In genomic region chr15:79691023-79691508, GRCm38 (mm10) we compare ENCODE assay signal across 8 mouse cellular contexts. TPM values are rescaled to one million over a fixed set of nuclear protein-coding genes. Genes with fewer than 3 reads are reported as not detected.
DNase-seq lines count a peak whose midpoint lies in the region; ATAC-seq and TF ChIP-seq lines count a peak whose summit lies in the region.

No protein-coding gene starts in this region.

- no peaks in the 10 kb centered on the region for H3K9me3 ChIP-seq in heart, embryonic 13.5 days
- no peaks in the 10 kb centered on the region for H3K9me3 ChIP-seq in neural tube, embryonic 14.5 days (ENCODE audit: control insufficient read depth, low read length)

- DNase-seq in embryo, embryonic 11 days = peak; percentile 58
- DNase-seq in embryo, embryonic 10.5 days (ENCODE audit: low spot score) = no peak
- peak; percentile 44 to 59 for DNase-seq in thymus, postnatal 10 days (ENCODE audit: low spot score in 2 of 2)
- DNase-seq in thymus, postnatal 0 days (ENCODE audit: low spot score) = no peak
- DNase-seq in liver, adult 2 months (ENCODE audit: extremely low read depth, low read depth, low spot score) = no peak
- DNase-seq in adrenal gland, postnatal 14 days = no peak

- 0 out of 2 replicates have a peak, but pooled peaks have one; percentile 1 for ATAC-seq in heart, embryonic 13.5 days (ENCODE audit: extremely low read depth, insufficient number of reproducible peaks, low FRiP score, low TSS enrichment)
- ATAC-seq in neural tube, embryonic 14.5 days (ENCODE audit: low read depth) = peak; percentile 27

- no peak for TF ChIP-seq CTCF in liver, adult 2 months (IDR thresholded peaks at IDR 0.05; ENCODE audit: low read depth, low read length)

- peak overlapping the region; percentile 86 for H3K27ac ChIP-seq in heart, embryonic 13.5 days (replicated peaks)
- peak overlapping the region; percentile 39 for H3K27ac ChIP-seq in liver, adult 2 months (replicated peaks; ENCODE audit: insufficient read depth, low read depth, low read length)
- H3K27ac ChIP-seq in neural tube, embryonic 14.5 days (ENCODE audit: low read depth, low read length) = peak overlapping the region; percentile 83

- H3K79me2 ChIP-seq in liver, adult 2 months (ENCODE audit: control insufficient read depth, insufficient read depth, low read length) = peaks cover 30% of the 10 kb centered on the region

- H3K27me3 ChIP-seq in heart, embryonic 13.5 days (replicated peaks) = no peaks in the 10 kb centered on the region
- no peaks in the 10 kb centered on the region for H3K27me3 ChIP-seq in liver, adult 2 months (ENCODE audit: control insufficient read depth, insufficient read depth, low read length)
- H3K27me3 ChIP-seq in neural tube, embryonic 14.5 days (ENCODE audit: control insufficient read depth, insufficient read depth, low read length) = no peaks in the 10 kb centered on the region

- peak overlapping the region; percentile 96 for H3K9ac ChIP-seq in heart, embryonic 13.5 days
- peak overlapping the region; percentile 89 for H3K9ac ChIP-seq in liver, adult 2 months (ENCODE audit: low read depth, low read length)
- H3K9ac ChIP-seq in neural tube, embryonic 14.5 days (replicated peaks; ENCODE audit: low read depth, low read length) = peak overlapping the region; percentile 69

- H3K4me1 ChIP-seq in heart, embryonic 13.5 days = peaks cover 65% of the 10 kb centered on the region
- peaks cover 14% of the 10 kb centered on the region for H3K4me1 ChIP-seq in liver, adult 2 months (ENCODE audit: control insufficient read depth, insufficient read depth, low read length)
- H3K4me1 ChIP-seq in neural tube, embryonic 14.5 days (ENCODE audit: control insufficient read depth, insufficient read depth, low read length) = peaks cover 21% of the 10 kb centered on the region

- TF ChIP-seq POLR2A in liver, adult 2 months (IDR thresholded peaks at IDR 0.05; ENCODE audit: extremely low read depth, insufficient read depth, low read length) = no peak

- H3K36me3 ChIP-seq in heart, embryonic 13.5 days = peaks cover 16% of the 10 kb centered on the region
- H3K36me3 ChIP-seq in liver, adult 2 months (ENCODE audit: control insufficient read depth, insufficient read depth, low read length) = no peaks in the 10 kb centered on the region
- peaks cover 2% of the 10 kb centered on the region; the same call in 1 of the 2 replicates for H3K36me3 ChIP-seq in neural tube, embryonic 14.5 days (ENCODE audit: control insufficient read depth, insufficient read depth, low read length)

- WGBS in heart, embryonic 13.5 days = under 1% methylated on average over 50 of the region's 53 CpGs
- WGBS in liver, adult 2 months = under 1% methylated on average over 48 of the region's 53 CpGs
- WGBS in neural tube, embryonic 14.5 days = under 1% methylated on average over 51 of the region's 53 CpGs

- peak overlapping the region; percentile 93 for H3K4me3 ChIP-seq in heart, embryonic 13.5 days
- H3K4me3 ChIP-seq in liver, adult 2 months (ENCODE audit: insufficient read depth, low read depth, low read length) = peak overlapping the region; percentile 75
- peak overlapping the region; percentile 90 for H3K4me3 ChIP-seq in neural tube, embryonic 14.5 days (ENCODE audit: low read depth, low read length)

- H3K4me2 ChIP-seq in heart, embryonic 13.5 days = peak overlapping the region; percentile 85
- H3K4me2 ChIP-seq in neural tube, embryonic 14.5 days (ENCODE audit: low read depth, low read length) = peak overlapping the region; percentile 83

RNA-seq across cellular contexts. Expression of gene Gtpbp1, which starts 0.4 kb away (rescaled TPM):
- 38.7 and 41.3 TPM in 2 replicates for polyA plus RNA-seq in thymus, postnatal 0 days (2015; fragmentation: Nextera tagmentation; extraction: Ambion mirVana)
- 27.0 and 29.5 TPM in 2 replicates for polyA plus RNA-seq in heart, embryonic 13.5 days (2015; fragmentation: Nextera tagmentation; extraction: Ambion mirVana)
- total RNA-seq in liver, adult 2 months (2014; rRNA removed) = 8.1 and 8.5 TPM in 2 replicates
- 12.8 and 13.2 TPM in 2 replicates for polyA plus RNA-seq in liver, adult 2 months (2012; rRNA removed)
- 37.5 and 41.2 TPM in 2 replicates for polyA plus RNA-seq in neural tube, embryonic 14.5 days (2014; fragmentation: Nextera tagmentation; extraction: Ambion mirVana)
- 26.1 and 35.8 TPM in 2 replicates for total RNA-seq in adrenal gland, postnatal 14 days (2021)

RNA-seq across cellular contexts. Expression of gene Josd1, which starts 3.3 kb away (rescaled TPM):
- 15.5 and 16.3 TPM in 2 replicates for polyA plus RNA-seq in thymus, postnatal 0 days (2015; fragmentation: Nextera tagmentation; extraction: Ambion mirVana)
- 19.8 and 20.4 TPM in 2 replicates for polyA plus RNA-seq in heart, embryonic 13.5 days (2015; fragmentation: Nextera tagmentation; extraction: Ambion mirVana)
- 19.0 and 25.6 TPM in 2 replicates for total RNA-seq in liver, adult 2 months (2014; rRNA removed)
- polyA plus RNA-seq in liver, adult 2 months (2012; rRNA removed) = 21.9 and 22.6 TPM in 2 replicates
- 16.0 and 18.3 TPM in 2 replicates for polyA plus RNA-seq in neural tube, embryonic 14.5 days (2014; fragmentation: Nextera tagmentation; extraction: Ambion mirVana)
- 38.0 and 43.9 TPM in 2 replicates for total RNA-seq in adrenal gland, postnatal 14 days (2021)

RNA-seq across cellular contexts. Expression of gene Tomm22, which starts 20.4 kb away (rescaled TPM):
- 280 and 287 TPM in 2 replicates for polyA plus RNA-seq in thymus, postnatal 0 days (2015; fragmentation: Nextera tagmentation; extraction: Ambion mirVana)
- polyA plus RNA-seq in heart, embryonic 13.5 days (2015; fragmentation: Nextera tagmentation; extraction: Ambion mirVana) = 199 and 240 TPM in 2 replicates
- total RNA-seq in liver, adult 2 months (2014; rRNA removed) = 46.0 and 52.8 TPM in 2 replicates
- 22.2 and 23.9 TPM in 2 replicates for polyA plus RNA-seq in liver, adult 2 months (2012; rRNA removed)
- 253 TPM in 2 replicates for polyA plus RNA-seq in neural tube, embryonic 14.5 days (2014; fragmentation: Nextera tagmentation; extraction: Ambion mirVana)
- 116 and 120 TPM in 2 replicates for total RNA-seq in adrenal gland, postnatal 14 days (2021)

RNA-seq across cellular contexts. Expression of gene Cby1, which starts 32.1 kb away (rescaled TPM):
- 57.0 and 57.5 TPM in 2 replicates for polyA plus RNA-seq in thymus, postnatal 0 days (2015; fragmentation: Nextera tagmentation; extraction: Ambion mirVana)
- 41.3 and 47.8 TPM in 2 replicates for polyA plus RNA-seq in heart, embryonic 13.5 days (2015; fragmentation: Nextera tagmentation; extraction: Ambion mirVana)
- 6.6 and 6.8 TPM in 2 replicates for total RNA-seq in liver, adult 2 months (2014; rRNA removed)
- 3.3 and 4.4 TPM in 2 replicates for polyA plus RNA-seq in liver, adult 2 months (2012; rRNA removed)
- 78.0 and 85.6 TPM in 2 replicates for polyA plus RNA-seq in neural tube, embryonic 14.5 days (2014; fragmentation: Nextera tagmentation; extraction: Ambion mirVana)
- total RNA-seq in adrenal gland, postnatal 14 days (2021) = 21.9 and 24.8 TPM in 2 replicates

RNA-seq across cellular contexts. Expression of gene Fam227a, which starts 32.3 kb away (rescaled TPM):
- polyA plus RNA-seq in thymus, postnatal 0 days (2015; fragmentation: Nextera tagmentation; extraction: Ambion mirVana) = 0.39 and 0.48 TPM in 2 replicates
- 0.65 and 1.1 TPM in 2 replicates for polyA plus RNA-seq in heart, embryonic 13.5 days (2015; fragmentation: Nextera tagmentation; extraction: Ambion mirVana)
- 0.83 and 1.1 TPM in 2 replicates for total RNA-seq in liver, adult 2 months (2014; rRNA removed)
- 0.14 and 0.20 TPM in 2 replicates for polyA plus RNA-seq in liver, adult 2 months (2012; rRNA removed)
- polyA plus RNA-seq in neural tube, embryonic 14.5 days (2014; fragmentation: Nextera tagmentation; extraction: Ambion mirVana) = 6.1 and 7.8 TPM in 2 replicates
- 2.6 and 4.8 TPM in 2 replicates for total RNA-seq in adrenal gland, postnatal 14 days (2021)

Comparison
In these comparisons a context has a peak if more than half of its experiments do, and no peak if none do; other contexts are left out.
1. DNase-seq: peak in embryo, embryonic 11 days (single experiment) and thymus, postnatal 10 days (2 of 2); none in embryo, embryonic 10.5 days (single experiment), thymus, postnatal 0 days (single experiment), liver, adult 2 months (single experiment) and adrenal gland, postnatal 14 days (single experiment).
2. Peak in every context shown above with its lines, with median percentiles within 50 percentile points of each other: H3K27ac ChIP-seq, H3K4me3 ChIP-seq and H3K9ac ChIP-seq.